Mouse (Mus musculus) megakaryocyte progenitor cell, adult 5-6 weeks (primary cell): ENCODE results near the gene Gpr4. TPM values are rescaled to one million over a fixed set of nuclear protein-coding genes. Genes with fewer than 3 reads are reported as not detected.

ENCODE experiments used
- ATAC-seq: replicated peaks from 2 replicates; pipeline ENCODE4 v1.8.0; 2016; ENCODE audit warnings: mild to moderate bottlenecking, moderate TSS enrichment, inconsistent platforms; ENCODE audit not compliant: poor library complexity
- total RNA-seq, 2 experiments: library from RNA; stranded (forward) in 1 of 2; stranded (reverse) in 1 of 2; fragments of 157-497, 149-512 nt in 1 of 2; fragments of 200-1000 nt in 1 of 2; gene quantifications; 2 replicates each; pipeline versions ENCODE4 v1.2.3 to v1.2.4; 2015 to 2017

Gene Gpr4
- total RNA-seq, 2 experiments from 2014 or later: 0.12 TPM; not detected in 1

DNA sequence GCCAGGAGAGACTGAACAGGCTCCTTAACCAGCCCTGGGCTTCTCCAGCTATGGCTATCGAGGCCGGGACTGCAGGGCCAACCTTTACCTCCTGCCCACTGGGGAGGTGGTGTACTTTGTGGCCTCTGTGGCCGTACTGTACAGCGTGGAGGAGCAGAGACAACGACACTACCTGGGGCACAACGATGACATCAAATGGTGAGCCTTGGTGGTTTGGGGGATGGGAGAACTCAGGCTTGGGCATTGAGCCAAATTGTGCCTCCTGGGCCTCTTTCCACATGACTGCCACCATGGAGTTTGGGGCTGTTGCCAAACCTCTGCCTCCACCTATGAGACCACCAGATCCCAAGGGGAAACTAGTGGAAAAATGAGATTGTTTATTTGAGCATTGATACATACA lies 27.6 kb upstream of the Gpr4 start:
- no peak for ATAC-seq

DNA sequence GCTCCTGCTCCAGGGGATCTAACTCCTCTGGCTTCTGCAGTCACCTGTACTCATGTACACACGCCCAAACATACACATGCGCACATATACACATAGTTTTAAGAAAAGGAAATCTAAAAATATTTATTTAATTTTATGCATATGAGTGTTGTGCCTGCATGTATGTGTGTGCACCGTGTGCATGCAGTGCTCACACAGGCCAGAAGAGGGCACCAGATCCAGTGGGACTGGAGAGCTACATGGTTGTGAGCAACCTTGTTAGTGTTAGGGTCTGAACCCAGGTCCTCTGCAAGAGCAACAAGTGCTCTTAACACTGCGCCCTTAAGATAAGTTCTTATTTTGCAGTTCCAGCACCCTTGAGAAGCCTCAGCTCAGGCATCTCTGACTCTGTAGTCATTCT lies 17.7 kb upstream of the Gpr4 start:
- ATAC-seq: no peak; the same call in 1 of the 2 replicates

GRCm38 (mm10) chr7:19196676-19197075 lies 15.7 kb upstream of the Gpr4 start:
- peak; percentile 59 for ATAC-seq

GRCm38 (mm10) chr7:19197985-19198384 lies 14.4 kb upstream of the Gpr4 start:
- peak; percentile 82 for ATAC-seq

- ATAC-seq: no peak
These were observed 10.7 kb upstream of the Gpr4 start for GRCm38 (mm10) chr7:19201660-19202059.

DNA sequence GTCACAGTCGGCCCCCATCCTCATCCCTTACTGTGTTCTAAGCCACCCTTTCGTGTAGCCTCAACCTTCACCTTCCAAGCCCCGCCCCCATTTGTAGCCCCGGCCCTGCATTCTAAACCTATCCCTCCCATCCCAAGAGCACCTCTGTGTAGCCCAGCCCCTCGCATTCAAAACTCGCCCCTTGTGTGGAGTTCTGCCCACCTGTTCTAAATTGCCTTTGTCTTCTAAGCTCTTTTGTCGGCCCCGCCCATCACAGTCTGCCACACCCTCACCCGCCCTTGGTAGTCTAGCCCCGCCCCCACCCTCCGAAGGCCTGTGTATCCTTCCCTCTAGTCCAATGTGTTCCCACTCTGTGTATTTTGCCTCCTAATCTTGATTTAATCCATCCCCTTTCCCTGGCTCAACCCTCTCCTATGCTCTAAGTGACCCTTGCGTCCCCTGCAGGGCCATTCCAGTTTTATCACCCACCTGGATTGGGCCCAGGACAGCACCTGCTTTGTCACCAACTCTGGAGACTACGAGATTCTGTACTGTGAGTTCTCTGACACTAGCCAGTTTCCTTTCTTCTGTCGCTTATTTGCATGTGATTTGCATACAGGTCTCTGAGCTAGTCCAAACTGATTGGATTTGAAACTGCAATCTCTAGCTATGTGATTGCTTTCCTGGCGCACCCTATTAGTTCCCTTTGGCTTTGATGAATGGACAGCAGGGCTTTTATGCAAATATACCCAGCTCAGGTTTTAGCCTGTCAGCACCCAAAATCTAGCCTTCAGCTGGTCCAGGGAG lies 10.1 kb upstream of the Gpr4 start:
- ATAC-seq: peak; percentile 44; the same call in 1 of the 2 replicates

- no peak for ATAC-seq
These were observed 4.0 kb upstream of the Gpr4 start for GRCm38 (mm10) chr7:19208201-19208910.

- ATAC-seq: no peak
These were observed 3.3 kb upstream of the Gpr4 start for GRCm38 (mm10) chr7:19208944-19209472.

GRCm38 (mm10) chr7:19209494-19209893 lies 2.8 kb upstream of the Gpr4 start:
- no peak for ATAC-seq

GRCm38 (mm10) chr7:19210010-19210409 lies 2.3 kb upstream of the Gpr4 start:
- ATAC-seq: no peak

DNA sequence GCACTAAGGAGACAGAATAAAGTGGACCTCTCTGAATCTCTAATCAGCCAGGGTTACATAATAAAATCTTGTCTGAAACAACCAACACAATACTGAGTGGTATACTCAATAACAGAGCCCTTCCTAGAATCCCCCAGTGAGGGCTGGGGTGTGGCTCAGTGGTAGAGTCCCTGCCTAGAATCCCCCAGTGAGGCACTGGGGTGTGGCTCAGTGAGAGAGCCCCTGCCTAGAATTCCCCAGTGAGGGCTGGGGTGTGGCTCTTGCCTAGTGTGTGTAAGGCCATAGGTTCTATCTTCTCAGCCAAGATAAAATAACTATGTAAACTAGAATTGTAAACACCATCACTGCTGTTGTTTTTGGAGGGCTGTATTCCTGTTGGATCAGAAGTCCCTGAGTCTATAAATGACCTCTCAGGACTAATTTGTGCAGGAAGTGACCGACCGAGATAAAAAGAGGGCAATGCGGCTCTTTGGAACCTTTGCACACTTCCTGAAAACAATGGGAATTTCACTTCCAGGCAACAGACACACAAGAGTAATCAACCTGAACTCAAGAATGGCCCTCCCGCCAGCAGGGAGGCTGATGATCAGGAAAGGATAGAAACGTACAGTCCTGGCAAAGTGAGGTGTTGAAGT lies 1.2 kb upstream of the Gpr4 start:
- no peak for ATAC-seq

DNA sequence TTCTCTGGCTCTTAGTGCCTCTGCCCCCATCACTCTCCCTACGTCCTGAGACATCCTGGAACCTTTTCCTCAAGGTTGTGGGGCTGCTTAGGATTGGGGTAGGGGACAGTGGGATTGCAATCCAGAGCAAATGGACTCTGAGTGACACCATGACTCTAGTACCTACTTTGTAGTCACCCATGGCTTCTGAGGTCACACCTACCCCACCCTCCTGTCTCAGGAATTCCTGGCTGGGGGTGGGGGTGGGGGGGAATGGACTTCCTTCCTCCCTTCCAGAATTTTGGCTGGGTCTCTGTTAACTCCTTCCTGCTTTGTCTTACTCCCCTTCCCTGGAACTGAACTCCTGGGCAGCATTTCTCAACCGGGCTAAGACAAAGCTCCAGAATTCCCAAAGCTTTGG lies 1.0 kb downstream of the Gpr4 start:
- ATAC-seq: no peak

GRCm38 (mm10) chr7:19214369-19214768 lies 2.0 kb downstream of the Gpr4 start:
- peak; percentile 40; the same call in 1 of the 2 replicates for ATAC-seq

DNA sequence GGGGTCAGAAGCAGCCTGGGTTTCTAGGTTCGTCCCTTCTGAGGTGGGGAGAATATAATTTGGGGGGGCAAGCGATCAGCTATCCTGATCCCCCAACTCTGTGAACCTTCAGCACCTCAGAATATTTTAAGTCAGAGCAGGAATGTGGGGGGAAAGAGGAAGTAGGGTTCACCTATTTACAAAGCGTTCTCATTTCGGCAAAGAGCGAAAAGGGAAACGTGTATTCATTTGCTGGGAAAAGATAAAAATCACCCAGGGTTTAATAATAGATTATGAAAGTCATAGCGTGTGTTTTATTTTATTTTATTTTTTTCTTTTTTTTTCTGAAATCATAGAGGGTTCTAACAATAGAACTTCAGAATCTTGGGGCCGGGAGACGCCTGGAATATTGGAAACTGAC lies 2.6 kb downstream of the Gpr4 start:
- ATAC-seq: no peak

GRCm38 (mm10) chr7:19217492-19217891 lies 5.2 kb downstream of the Gpr4 start:
- peak; percentile 38 for ATAC-seq

DNA sequence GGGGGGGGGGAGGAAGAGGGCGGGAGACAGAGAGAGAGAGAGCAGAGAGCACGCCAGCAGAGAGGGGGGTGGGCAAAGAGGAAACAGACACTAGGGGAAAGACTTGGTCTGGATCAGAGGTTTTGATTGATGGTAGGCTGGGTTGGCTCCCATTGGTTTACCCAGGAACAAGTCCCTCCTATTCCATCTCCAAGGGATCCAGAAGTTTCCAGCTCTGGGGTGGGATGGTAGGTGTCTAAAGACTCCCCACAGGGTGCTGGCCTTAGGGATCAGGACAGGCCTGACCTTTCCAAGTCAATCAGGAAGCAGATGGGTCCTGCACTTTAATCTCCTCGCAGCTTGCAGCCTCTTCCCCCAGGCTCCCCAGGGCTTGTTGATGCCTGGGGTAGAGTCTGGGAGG lies 5.6 kb downstream of the Gpr4 start:
- ATAC-seq: peak; percentile 35; the same call in 1 of the 2 replicates

GRCm38 (mm10) chr7:19220061-19220460 lies 7.7 kb downstream of the Gpr4 start:
- ATAC-seq: no peak

DNA sequence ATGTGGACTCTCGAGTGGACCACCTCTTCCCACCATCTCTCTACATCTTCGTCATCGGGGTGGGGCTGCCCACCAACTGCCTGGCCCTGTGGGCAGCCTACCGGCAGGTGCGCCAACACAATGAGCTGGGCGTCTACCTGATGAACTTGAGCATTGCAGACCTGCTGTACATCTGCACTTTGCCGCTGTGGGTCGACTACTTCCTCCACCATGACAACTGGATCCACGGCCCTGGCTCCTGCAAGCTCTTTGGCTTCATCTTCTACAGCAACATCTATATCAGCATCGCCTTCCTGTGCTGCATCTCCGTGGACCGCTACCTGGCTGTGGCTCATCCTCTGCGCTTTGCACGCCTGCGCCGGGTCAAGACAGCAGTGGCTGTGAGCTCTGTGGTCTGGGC lies 9.9 kb downstream of the Gpr4 start:
- ATAC-seq: no peak

DNA sequence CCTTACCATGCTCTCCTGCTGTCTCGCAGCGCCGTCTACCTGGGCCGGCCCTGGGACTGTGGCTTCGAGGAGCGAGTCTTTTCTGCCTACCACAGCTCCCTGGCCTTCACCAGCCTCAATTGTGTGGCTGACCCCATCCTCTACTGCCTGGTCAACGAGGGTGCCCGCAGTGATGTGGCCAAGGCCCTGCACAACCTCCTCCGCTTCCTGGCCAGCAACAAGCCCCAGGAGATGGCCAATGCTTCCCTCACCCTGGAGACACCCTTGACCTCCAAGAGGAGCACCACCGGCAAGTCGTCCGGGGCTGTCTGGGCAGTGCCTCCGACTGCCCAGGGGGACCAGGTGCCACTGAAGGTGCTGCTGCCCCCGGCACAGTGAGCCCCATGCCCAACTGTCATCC lies 10.5 kb downstream of the Gpr4 start:
- ATAC-seq: no peak

DNA sequence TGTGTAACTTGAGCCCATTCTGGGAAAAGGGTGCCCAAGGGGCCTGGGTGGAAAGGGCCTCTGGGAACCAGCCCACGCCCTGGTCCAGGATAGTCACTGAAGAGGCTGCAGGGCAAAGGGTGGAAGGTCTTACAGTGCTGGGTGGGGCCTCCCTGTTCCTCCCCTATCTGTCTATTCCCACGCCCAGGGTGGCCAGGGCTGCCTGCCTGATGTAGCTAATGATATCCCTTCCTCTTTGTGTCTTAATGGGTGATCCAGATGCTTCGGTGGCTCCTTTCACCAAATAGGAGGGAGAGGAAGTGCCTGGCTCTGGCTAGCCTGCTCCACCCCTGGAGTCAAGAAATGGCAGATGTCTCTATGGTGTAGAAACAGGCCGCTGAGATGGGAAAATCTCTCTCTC lies 12.6 kb downstream of the Gpr4 start:
- 0 out of 2 replicates have a peak, but pooled peaks have one; percentile 4 for ATAC-seq
